17 mouse cellular contexts compared by ENCODE assay signal in the genomic region with DNA sequence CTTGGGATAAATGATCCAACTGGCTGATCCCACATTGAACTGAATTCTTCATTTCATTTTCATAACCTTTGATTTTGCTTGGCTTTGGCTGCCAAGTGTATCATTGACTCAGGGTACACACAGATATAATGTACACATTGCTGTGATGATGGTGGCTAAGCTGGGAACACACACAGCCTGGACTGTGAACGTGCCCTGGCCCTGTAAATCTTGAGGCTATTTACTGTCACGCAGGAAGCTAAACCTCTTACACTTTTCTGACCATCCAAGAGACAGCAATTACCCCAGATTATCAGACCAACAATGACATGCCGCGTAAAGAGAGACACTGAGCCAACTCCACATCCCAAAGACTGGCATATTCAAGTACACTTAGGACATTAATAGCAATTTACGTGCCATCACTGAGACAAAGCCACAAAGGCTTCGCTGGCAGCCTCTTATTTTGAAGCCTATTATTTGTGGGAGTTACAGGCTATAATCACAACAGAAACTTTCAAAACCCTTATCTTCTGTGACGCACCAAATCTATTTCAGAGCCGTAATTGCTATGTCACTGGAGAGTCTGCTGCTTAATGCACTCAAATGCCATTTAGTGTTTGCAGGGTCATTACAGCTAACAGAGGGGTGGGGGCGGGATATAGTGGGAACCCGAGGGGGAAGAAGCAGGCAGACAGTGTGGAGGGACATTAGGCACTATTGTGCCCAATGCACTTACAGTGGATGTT.
DNase-seq lines count a peak whose midpoint lies in the region; ATAC-seq and TF ChIP-seq lines count a peak whose summit lies in the region.
"Had no signal": no experiment of that assay in that cellular context is flagged by ENCODE, and none has a peak within 500 bp of the region (broad histone marks: within the 10 kb centered on the region; RNA-seq: fewer than 3 reads in every experiment).

No protein-coding gene starts in this region.

- H3K36me3 ChIP-seq in heart, adult 2 months (ENCODE audit: control insufficient read depth, insufficient read depth, low read length), result peaks cover 24% of the 10 kb centered on the region
- peaks cover 6% of the 10 kb centered on the region; the same call in 1 of the 2 replicates for H3K36me3 ChIP-seq in heart, embryonic 11.5 days (ENCODE audit: control insufficient read depth, insufficient read depth, low read length)
- no peaks in the 10 kb centered on the region for H3K36me3 ChIP-seq in lung, embryonic 16.5 days (ENCODE audit: control insufficient read depth, insufficient read depth, low read length)
- H3K36me3 ChIP-seq in forebrain, embryonic 14.5 days (ENCODE audit: control insufficient read depth, insufficient read depth, low read length), result peaks cover 13% of the 10 kb centered on the region; the same call in 1 of the 2 replicates
- H3K36me3 ChIP-seq: G1E had no signal

- no peak for ATAC-seq in heart, embryonic 11.5 days (replicated peaks; ENCODE audit: insufficient number of reproducible peaks, low FRiP score, low TSS enrichment)
- peak; percentile 15; the same call in 1 of the 2 replicates for ATAC-seq in lung, embryonic 16.5 days (ENCODE audit: low read depth)
- peak; percentile 94 for ATAC-seq in forebrain, embryonic 14.5 days
- ATAC-seq: activated CD4-positive, CD25-positive, alpha-beta regulatory T cell, adult 4 months had no signal

- no peaks in the 10 kb centered on the region for H3K9me3 ChIP-seq in heart, embryonic 11.5 days (replicated peaks; ENCODE audit: control insufficient read depth, low read length)
- H3K9me3 ChIP-seq in lung, embryonic 16.5 days (ENCODE audit: control insufficient read depth, low read length), result no peaks in the 10 kb centered on the region
- H3K9me3 ChIP-seq in forebrain, embryonic 14.5 days (replicated peaks; ENCODE audit: control insufficient read depth, low read length), result no peaks in the 10 kb centered on the region
- H3K9me3 ChIP-seq: limb, embryonic 13.5 days had no signal

- WGBS in heart, adult 2 months, result 58% methylated on average over 10 of the region's 10 CpGs
- 76% methylated on average over 10 of the region's 10 CpGs for WGBS in heart, embryonic 11.5 days (ENCODE audit: insufficient replicate concordance)
- WGBS in lung, embryonic 16.5 days, result 71% methylated on average over 10 of the region's 10 CpGs
- 34% methylated on average over 10 of the region's 10 CpGs for WGBS in forebrain, embryonic 14.5 days

- intact Hi-C loops in heart, adult 2 months (cut with DNase I), result no loop called here

- no peak overlapping the region for H3K4me3 ChIP-seq in heart, adult 2 months
- no peak overlapping the region for H3K4me3 ChIP-seq in heart, embryonic 11.5 days (ENCODE audit: low read depth, low read length)
- no peak overlapping the region for H3K4me3 ChIP-seq in lung, embryonic 16.5 days (ENCODE audit: low read length)
- no peak overlapping the region for H3K4me3 ChIP-seq in forebrain, embryonic 14.5 days (ENCODE audit: low read depth, low read length)
- H3K4me3 ChIP-seq: limb, embryonic 13.5 days; myocyte had no signal

- H3K4me2 ChIP-seq in heart, embryonic 11.5 days, result no peak overlapping the region
- no peak overlapping the region for H3K4me2 ChIP-seq in lung, embryonic 16.5 days (ENCODE audit: low read depth, low read length)
- no peak overlapping the region for H3K4me2 ChIP-seq in forebrain, embryonic 14.5 days (ENCODE audit: low read length)
- H3K4me2 ChIP-seq: limb, embryonic 13.5 days had no signal

- H3K9ac ChIP-seq in heart, adult 2 months (ENCODE audit: low read depth, low read length), result no peak overlapping the region
- H3K9ac ChIP-seq in heart, embryonic 11.5 days (ENCODE audit: low read depth, low read length), result no peak overlapping the region
- no peak overlapping the region for H3K9ac ChIP-seq in lung, embryonic 16.5 days (ENCODE audit: low read length)
- no peak overlapping the region for H3K9ac ChIP-seq in forebrain, embryonic 14.5 days (ENCODE audit: low read length)
- H3K9ac ChIP-seq: limb, embryonic 13.5 days had no signal

- DNase-seq in heart, adult 2 months, result no peak
- no peak for DNase-seq in lung, postnatal 10 days
- DNase-seq in forebrain, embryonic 14.5 days (ENCODE audit: low spot score), result peak; percentile 83
- DNase-seq in retina, embryonic 14.5 days (ENCODE audit: low spot score), result peak; percentile 28
- DNase-seq in adrenal gland, adult 8-10 months, result no peak
- DNase-seq in cerebellum, postnatal 36 days, result no peak
- DNase-seq: B cell, adult 2 months; cerebellum, postnatal 14 days; gastrocnemius, postnatal 36 days; lung, postnatal 36 days; right cerebral cortex, postnatal 14 days had no signal

- TF ChIP-seq POLR2A in heart, adult 2 months (IDR thresholded peaks at IDR 0.05; ENCODE audit: insufficient read depth, low read depth, low read length), result no peak

- H3K27ac ChIP-seq in heart, adult 2 months, result peak overlapping the region; percentile 34
- H3K27ac ChIP-seq in heart, embryonic 11.5 days (ENCODE audit: low read depth, low read length), result no peak overlapping the region
- H3K27ac ChIP-seq in lung, embryonic 16.5 days (ENCODE audit: low read length), result peak overlapping the region; percentile 32
- H3K27ac ChIP-seq in forebrain, embryonic 14.5 days (ENCODE audit: low read depth, low read length), result peak overlapping the region; percentile 22; the same call in 1 of the 2 replicates
- H3K27ac ChIP-seq: limb, embryonic 13.5 days had no signal

- H3K79me2 ChIP-seq in heart, adult 2 months (replicated peaks; ENCODE audit: control insufficient read depth, insufficient read depth, low read length), result no peaks in the 10 kb centered on the region

- no peaks in the 10 kb centered on the region for H3K27me3 ChIP-seq in heart, adult 2 months (ENCODE audit: control insufficient read depth, insufficient read depth, low read length)
- no peaks in the 10 kb centered on the region for H3K27me3 ChIP-seq in heart, embryonic 11.5 days (ENCODE audit: control insufficient read depth, insufficient read depth, low read length)
- H3K27me3 ChIP-seq in lung, embryonic 16.5 days (ENCODE audit: control insufficient read depth, insufficient read depth, low read depth, low read length), result no peaks in the 10 kb centered on the region
- H3K27me3 ChIP-seq in forebrain, embryonic 14.5 days (replicated peaks; ENCODE audit: control insufficient read depth, insufficient read depth, low read length), result no peaks in the 10 kb centered on the region
- H3K27me3 ChIP-seq: limb, embryonic 13.5 days had no signal

- peaks cover 9% of the 10 kb centered on the region for H3K4me1 ChIP-seq in heart, adult 2 months (ENCODE audit: control insufficient read depth, insufficient read depth, low read length)
- H3K4me1 ChIP-seq in heart, embryonic 11.5 days (ENCODE audit: control insufficient read depth, insufficient read depth, low read length), result peaks cover 17% of the 10 kb centered on the region
- peaks cover 11% of the 10 kb centered on the region for H3K4me1 ChIP-seq in lung, embryonic 16.5 days (replicated peaks; ENCODE audit: control insufficient read depth, insufficient read depth, low read length)
- H3K4me1 ChIP-seq in forebrain, embryonic 14.5 days (ENCODE audit: control insufficient read depth, insufficient read depth, low read length), result peaks cover 14% of the 10 kb centered on the region; the same call in 1 of the 2 replicates

- TF ChIP-seq EP300 in heart, adult 2 months (IDR thresholded peaks at IDR 0.05; ENCODE audit: insufficient read depth, low read depth, low read length), result no peak

- no peak for TF ChIP-seq CTCF in heart, adult 2 months (IDR thresholded peaks at IDR 0.05)

Comparison
In these comparisons a context has a peak if more than half of its experiments do, and no peak if none do; other contexts are left out.
1. DNase-seq: peak in forebrain, embryonic 14.5 days (single experiment) and retina, embryonic 14.5 days (single experiment); none in heart, adult 2 months (0 of 2), lung, postnatal 10 days (single experiment), adrenal gland, adult 8-10 months (single experiment) and cerebellum, postnatal 36 days (0 of 2).